Mouse (Mus musculus): ENCODE data around the gene Insrr. TPM values are rescaled to one million over a fixed set of nuclear protein-coding genes. Genes with fewer than 3 reads are reported as not detected.
"Not testable (repeated sequence)": the region's sequence is repeated elsewhere in the genome, so short reads cannot be mapped to it uniquely, and the experiment has no call there.

Gene Insrr
- total RNA-seq, 2 experiments from 2014 or later = 0.70 to 1.9 TPM

DNA sequence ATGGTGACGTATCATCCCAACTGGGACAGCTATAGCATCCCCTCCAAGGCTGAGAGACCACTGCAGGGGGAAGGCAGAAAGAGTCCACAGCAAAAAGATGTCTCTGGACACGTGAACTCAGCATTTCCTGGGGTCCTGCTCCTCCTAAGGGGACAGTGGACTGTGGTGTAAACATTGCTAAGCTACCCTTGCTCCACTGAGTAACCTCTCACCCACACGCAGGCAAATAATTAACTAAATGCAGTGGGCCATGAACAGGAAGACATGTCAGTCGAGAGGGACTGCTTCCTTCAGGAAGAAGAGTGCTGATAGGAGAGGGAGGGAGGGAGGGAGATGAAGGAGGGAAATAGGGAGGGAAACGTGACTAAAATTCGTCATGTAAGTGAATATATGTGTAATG lies 25.7 kb upstream of the Insrr start:
- intact Hi-C loops (cut with DNase I) = loop anchor here (5.0 kb wide), 1 partner anchor 86 kb away; no protein-coding TSS in a partner anchor
- no peak for DNase-seq

DNA sequence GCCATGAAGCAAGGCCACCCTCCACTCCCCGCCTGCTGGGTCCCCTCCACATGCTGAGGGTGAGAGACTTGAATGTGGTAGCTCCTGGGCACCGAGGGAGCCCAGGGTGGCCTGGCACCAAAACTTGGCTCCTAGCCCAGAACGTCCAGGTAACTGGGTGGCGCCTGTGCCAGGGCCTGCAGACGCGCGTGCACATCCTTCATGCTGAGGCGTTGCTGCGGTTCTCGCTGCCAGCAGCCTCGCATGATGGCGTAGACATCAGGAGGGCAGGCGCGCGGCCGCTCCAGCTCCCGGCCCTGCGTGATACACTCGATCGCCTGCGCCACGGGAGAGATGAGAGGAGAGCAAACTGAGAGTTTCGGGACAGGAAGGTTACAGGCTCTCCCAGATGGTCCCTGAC lies 18.5 kb upstream of the Insrr start:
- intact Hi-C loops (cut with DNase I) = no loop called here
- peak; percentile 35 for DNase-seq

GRCm38 (mm10) chr3:87779086-87779485 lies 17.7 kb upstream of the Insrr start:
- intact Hi-C loops (cut with DNase I) = no loop called here
- no peak for DNase-seq

DNA sequence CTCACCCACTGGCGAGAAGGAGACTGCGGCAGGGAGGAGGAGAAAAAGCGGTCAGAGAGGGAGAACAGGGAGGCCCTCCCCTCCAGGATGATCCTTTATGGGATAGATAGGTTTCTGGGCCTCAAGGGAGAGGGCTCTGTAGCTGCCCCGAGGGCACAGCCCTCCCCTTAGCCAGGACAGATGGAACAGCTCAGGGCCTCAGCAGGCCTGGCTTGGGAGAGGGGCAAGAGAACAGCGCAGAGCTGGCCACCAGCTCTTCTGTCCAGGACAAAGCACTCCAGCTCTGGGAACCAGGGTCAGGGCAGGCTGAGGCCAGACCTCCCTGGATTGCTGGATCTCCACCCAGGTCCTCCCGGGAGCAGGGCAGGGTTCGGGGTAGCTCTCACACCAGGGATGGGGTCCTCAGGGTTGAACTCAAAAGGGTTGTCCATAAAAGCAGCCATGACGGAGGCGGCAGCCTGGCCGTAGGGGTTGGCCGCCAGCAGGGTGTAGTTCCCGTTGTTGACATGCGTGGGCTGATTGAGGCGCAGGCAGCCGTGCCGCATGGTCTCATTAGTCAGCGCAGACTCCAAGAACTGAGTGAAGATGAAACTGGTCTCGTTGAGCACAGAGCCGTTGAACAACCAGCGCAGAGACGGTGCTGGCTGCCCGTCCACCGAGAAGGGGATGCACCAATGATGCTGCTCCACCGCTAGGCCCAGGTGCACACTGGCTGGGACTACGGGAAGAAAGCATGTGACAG lies 13.3 kb upstream of the Insrr start:
- intact Hi-C loops (cut with DNase I) = no loop called here
- no peak for DNase-seq

DNA sequence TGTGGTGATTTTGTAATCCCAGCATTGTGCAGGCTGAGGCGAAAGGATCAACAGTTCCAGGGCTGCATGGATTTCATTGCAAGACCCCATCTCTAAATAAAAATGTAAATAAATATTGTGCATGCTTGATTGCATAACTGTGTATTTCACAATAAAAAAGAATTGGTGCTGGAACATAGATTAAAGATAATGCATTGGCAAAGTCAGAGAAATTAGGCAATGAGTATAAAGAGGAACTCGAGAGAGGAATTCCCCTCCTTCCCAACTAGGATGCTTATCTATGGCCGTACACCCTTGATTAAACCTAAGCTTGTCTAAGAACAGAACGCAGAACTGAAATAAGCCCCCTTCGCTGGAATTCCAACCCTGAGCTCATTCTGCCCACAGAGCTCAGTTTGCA lies 11.6 kb upstream of the Insrr start:
- intact Hi-C loops (cut with DNase I) = no loop called here
- no peak for DNase-seq

DNA sequence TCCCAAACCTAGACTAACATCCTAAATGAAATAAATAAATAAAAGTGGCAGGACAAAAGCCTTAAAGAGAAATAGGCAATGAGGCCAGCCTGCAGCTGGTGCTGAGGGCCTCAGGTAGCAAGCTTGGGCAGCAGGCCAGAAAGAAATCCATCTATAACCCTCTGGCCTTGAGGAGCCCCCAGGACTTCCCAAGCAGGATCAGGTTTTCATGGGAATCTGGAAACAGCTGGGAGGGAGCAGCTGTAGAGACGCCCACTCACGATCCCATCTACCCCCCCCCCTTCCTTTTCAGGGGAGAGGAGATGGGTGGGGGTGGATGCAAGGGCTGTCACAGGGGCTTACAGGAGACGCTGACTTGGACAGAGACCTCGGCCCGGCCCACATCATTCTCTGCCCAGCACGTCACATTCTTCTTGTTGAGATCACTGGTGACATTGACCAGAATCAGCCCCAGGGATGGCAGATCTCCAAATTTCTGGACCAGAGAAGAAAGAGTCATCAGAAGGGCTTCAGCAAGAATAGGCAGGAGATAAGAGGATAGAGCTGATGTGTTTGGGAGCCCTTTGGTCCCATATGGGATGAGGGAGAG lies 11.0 kb upstream of the Insrr start:
- intact Hi-C loops (cut with DNase I) = no loop called here
- DNase-seq = no peak

GRCm38 (mm10) chr3:87789248-87789647 lies 7.5 kb upstream of the Insrr start:
- no peak for DNase-seq
- intact Hi-C loops (cut with DNase I) = no loop called here

DNA sequence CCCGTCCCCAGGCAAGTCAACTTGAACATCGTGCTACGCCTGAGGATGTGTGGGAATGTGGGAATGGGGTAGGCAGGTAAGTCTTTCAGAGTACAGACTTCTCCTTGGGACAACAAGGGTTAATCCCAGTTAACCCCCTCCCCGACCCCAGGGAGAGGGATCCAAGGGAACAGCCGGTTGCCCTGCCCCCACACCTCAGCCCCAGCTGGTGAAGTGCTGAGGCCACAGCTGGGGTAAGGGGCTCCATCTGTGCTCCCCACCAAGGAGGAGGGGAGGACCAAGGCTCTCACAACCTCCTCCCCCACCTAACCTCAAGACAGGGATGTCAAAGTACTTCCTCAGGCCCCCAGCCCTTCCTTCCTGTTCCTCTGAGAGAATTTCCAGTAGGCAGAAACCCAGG lies 7.0 kb upstream of the Insrr start:
- intact Hi-C loops (cut with DNase I) = no loop called here
- DNase-seq = peak; percentile 58

DNA sequence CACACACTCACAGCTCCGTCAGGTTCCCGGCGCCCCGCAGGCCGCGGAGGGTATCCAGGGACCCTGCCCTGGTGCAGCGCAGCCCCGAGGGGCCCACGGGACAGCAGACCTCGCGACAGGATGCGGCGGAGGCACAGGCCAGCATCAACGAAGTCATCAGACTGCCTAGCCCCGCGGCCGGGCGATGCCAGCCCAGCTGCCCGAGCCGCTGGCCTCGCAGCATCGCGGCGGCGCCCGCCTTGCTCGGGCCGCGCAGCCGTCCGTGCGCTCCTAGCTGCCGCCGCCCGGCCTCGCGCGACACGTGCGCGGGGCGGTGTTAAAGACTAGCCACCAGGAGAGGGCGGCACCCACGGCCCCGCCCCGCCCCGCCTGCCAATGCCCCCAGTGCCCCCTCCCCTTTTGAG lies 1.8 kb upstream of the Insrr start, which contains the start of gene Ntrk1:
Gene Ntrk1, minus strand, starts transcription at position 241 of the 404 bp plus-strand sequence.
- intact Hi-C loops (cut with DNase I) = no loop called here

GRCm38 (mm10) chr3:87795336-87796277 lies 1.1 kb upstream of the Insrr start:
- peak; percentile 65 for DNase-seq
- intact Hi-C loops (cut with DNase I) = no loop called here

More for the DNA sequence above, 1.8 kb upstream of the Insrr start, which contains the start of gene Ntrk1:
- DNase-seq = no peak

DNA sequence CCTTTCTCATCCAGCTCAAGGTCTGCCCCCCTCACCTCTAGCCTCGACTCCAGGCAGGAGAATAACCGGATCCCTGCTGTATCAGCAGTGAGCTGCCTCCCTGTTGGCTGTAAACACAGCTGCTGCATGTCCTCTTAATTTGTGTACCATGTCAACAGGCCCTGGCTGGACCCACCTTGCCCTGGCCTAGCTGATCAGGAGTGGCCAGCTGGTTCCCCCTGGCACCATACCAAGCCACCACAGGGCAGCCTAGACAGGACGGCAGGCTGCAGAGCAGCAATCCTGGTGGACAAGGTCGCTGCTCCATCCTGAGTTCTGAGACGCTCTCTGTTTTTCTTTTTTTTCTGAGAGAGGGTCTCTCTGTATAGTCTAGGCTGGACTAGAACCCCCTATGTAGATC lies 4.9 kb downstream of the Insrr start:
- intact Hi-C loops (cut with DNase I) = no loop called here
- DNase-seq = peak; percentile 75

- no peak for DNase-seq
- intact Hi-C loops (cut with DNase I) = no loop called here
Measured at GRCm38 (mm10) chr3:87804038-87804677, 7.4 kb downstream of the Insrr start.

- intact Hi-C loops (cut with DNase I) = no loop called here
Measured at GRCm38 (mm10) chr3:87809322-87809962, 12.7 kb downstream of the Insrr start.

GRCm38 (mm10) chr3:87811297-87811696 lies 14.5 kb downstream of the Insrr start:
- intact Hi-C loops (cut with DNase I) = no loop called here
- DNase-seq = no peak

More at GRCm38 (mm10) chr3:87809322-87809962, 12.7 kb downstream of the Insrr start:
- DNase-seq = no peak

- no peak for DNase-seq
- intact Hi-C loops (cut with DNase I) = no loop called here
Measured at GRCm38 (mm10) chr3:87812413-87812812, 15.7 kb downstream of the Insrr start.

DNA sequence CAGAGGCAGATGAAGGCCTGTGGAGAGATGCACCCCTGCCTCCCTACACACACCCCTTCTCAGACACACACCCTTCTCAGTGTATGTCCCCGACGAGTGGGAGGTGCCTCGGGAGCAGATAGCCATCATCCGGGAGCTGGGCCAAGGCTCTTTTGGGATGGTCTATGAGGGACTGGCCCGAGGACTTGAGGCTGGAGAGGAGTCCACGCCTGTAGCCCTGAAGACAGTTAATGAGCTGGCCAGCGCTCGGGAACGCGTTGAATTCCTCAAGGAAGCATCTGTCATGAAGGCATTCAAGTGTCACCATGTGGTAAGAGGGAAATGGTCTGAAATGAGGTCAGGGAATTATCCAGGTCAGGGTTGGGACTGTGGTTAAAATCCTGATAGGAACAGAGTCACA lies 16.1 kb downstream of the Insrr start:
- no peak for DNase-seq
- intact Hi-C loops (cut with DNase I) = no loop called here

DNA sequence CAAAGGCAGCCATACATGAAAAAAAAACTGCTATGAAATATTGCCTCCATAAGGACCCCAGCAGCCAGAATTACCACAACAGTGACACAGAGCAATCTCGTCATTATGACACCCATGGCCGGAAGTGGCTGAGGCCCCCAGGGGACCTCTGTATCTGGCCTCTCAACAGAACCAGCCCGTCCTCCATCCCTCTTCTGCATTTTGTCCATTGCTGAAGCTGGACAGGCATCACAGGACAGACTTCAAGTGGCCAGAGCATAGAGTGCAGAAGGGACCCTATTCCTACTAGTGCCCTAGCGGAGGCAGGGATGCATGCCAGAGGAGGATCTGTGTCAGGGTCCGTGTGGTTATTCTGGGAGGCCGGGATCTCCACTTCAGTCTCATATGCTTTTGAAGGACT lies 19.4 kb downstream of the Insrr start:
- no peak for DNase-seq
- intact Hi-C loops (cut with DNase I) = no loop called here

- intact Hi-C loops (cut with DNase I) = no loop called here
- peak; percentile 76 for DNase-seq
Measured at GRCm38 (mm10) chr3:87816646-87817093, 19.9 kb downstream of the Insrr start.

- no peak for DNase-seq
- intact Hi-C loops (cut with DNase I) = no loop called here
Measured at GRCm38 (mm10) chr3:87818226-87818625, 21.5 kb downstream of the Insrr start.

DNA sequence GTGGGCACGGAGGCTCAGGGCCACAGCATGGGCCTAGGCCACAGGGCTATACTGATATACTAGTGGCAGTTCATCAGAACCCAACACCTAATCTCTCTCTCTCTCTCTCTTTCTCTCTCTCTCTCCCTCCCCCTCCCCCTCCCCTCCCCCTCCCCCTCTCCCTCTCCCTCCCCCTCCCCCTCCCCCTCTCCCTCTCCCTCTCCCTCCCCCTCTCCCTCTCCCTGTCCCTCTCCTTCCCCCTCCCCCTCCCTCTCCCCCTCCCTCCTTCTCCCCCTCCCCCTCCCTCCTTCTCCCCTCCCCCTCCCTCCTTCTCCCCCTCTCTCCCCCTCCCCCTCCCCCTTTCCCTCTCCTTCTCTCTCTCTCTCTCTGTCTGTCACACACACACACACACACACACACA lies 27.5 kb downstream of the Insrr start, which contains the start of gene Pear1:
Gene Pear1, minus strand, starts transcription at position 101 of the 400 bp plus-strand sequence.
- DNase-seq; intact Hi-C loops (cut with DNase I): not testable (repeated sequence)
